31 mouse cellular contexts compared by ENCODE assay signal in genomic region chr14:50979631-50980030, GRCm38 (mm10). TPM values are rescaled to one million over a fixed set of nuclear protein-coding genes. Genes with fewer than 3 reads are reported as not detected.
DNase-seq lines count a peak whose midpoint lies in the region; ATAC-seq and TF ChIP-seq lines count a peak whose summit lies in the region.
"Had no signal": no experiment of that assay in that cellular context is flagged by ENCODE, and none has a peak within 500 bp of the region (broad histone marks: within the 10 kb centered on the region; RNA-seq: fewer than 3 reads in every experiment).

No protein-coding gene starts in this region.

- H3K36me3 ChIP-seq in ES-Bruce4 (ENCODE audit: control insufficient read depth, insufficient read depth, low read length, poor library complexity, severe bottlenecking) = no peaks in the 10 kb centered on the region
- H3K36me3 ChIP-seq in kidney, postnatal 0 days (ENCODE audit: insufficient read depth, low read length) = no peaks in the 10 kb centered on the region
- H3K36me3 ChIP-seq: embryonic facial prominence, embryonic 12.5 days; heart, embryonic 15.5 days; midbrain, embryonic 10.5 days; neural tube, embryonic 15.5 days; stomach, embryonic 15.5 days had no signal

- H3K9me3 ChIP-seq in ES-Bruce4 (replicated peaks; ENCODE audit: control insufficient read depth, insufficient read depth, low read length, poor library complexity, severe bottlenecking) = no peaks in the 10 kb centered on the region
- H3K9me3 ChIP-seq in kidney, postnatal 0 days (replicated peaks; ENCODE audit: low read length) = no peaks in the 10 kb centered on the region
- H3K9me3 ChIP-seq: embryonic facial prominence, embryonic 12.5 days; heart, embryonic 15.5 days; midbrain, embryonic 10.5 days; neural tube, embryonic 15.5 days; stomach, embryonic 15.5 days had no signal

- TF ChIP-seq POLR2A in ES-Bruce4 (IDR thresholded peaks at IDR 0.05; ENCODE audit: insufficient read depth, low read length) = no peak

- peak; percentile 92 for TF ChIP-seq EP300 in ES-Bruce4 (IDR thresholded peaks at IDR 0.05; ENCODE audit: insufficient read depth, low read depth, low read length)

- no peak for TF ChIP-seq CTCF in ES-Bruce4 (IDR thresholded peaks at IDR 0.05; ENCODE audit: low read depth, low read length)
- TF ChIP-seq CTCF in kidney, postnatal 0 days (IDR thresholded peaks at IDR 0.05; ENCODE audit: low read depth) = no peak

- peak overlapping the region; percentile 69 for H3K27ac ChIP-seq in ES-Bruce4 (ENCODE audit: insufficient read depth, low read length)
- peak overlapping the region; percentile 39 for H3K27ac ChIP-seq in kidney, postnatal 0 days
- H3K27ac ChIP-seq: embryonic facial prominence, embryonic 12.5 days; heart, embryonic 15.5 days; hindbrain, embryonic 14.5 days; midbrain, embryonic 10.5 days; neural tube, embryonic 15.5 days; stomach, embryonic 15.5 days had no signal

- no peak overlapping the region for H3K4me2 ChIP-seq in kidney, postnatal 0 days (ENCODE audit: low read length)
- H3K4me2 ChIP-seq: embryonic facial prominence, embryonic 12.5 days; heart, embryonic 15.5 days; hindbrain, embryonic 14.5 days; neural tube, embryonic 15.5 days; stomach, embryonic 15.5 days had no signal

- H3K4me3 ChIP-seq in ES-Bruce4 (ENCODE audit: low read depth, low read length) = no peak overlapping the region
- H3K4me3 ChIP-seq in kidney, postnatal 0 days (replicated peaks; ENCODE audit: low read depth, low read length) = no peak overlapping the region
- H3K4me3 ChIP-seq: embryonic facial prominence, embryonic 12.5 days; erythroblast, embryonic 14.5 days; heart, embryonic 15.5 days; midbrain, embryonic 10.5 days; neural tube, embryonic 15.5 days; stomach, embryonic 15.5 days had no signal

- no peaks in the 10 kb centered on the region for H3K27me3 ChIP-seq in ES-Bruce4 (ENCODE audit: control insufficient read depth, insufficient read depth, low read length, poor library complexity, severe bottlenecking)
- no peaks in the 10 kb centered on the region for H3K27me3 ChIP-seq in kidney, postnatal 0 days (ENCODE audit: insufficient read depth, low read length)
- H3K27me3 ChIP-seq: embryonic facial prominence, embryonic 12.5 days; heart, embryonic 15.5 days; neural tube, embryonic 15.5 days; Patski; stomach, embryonic 15.5 days had no signal

- no peak overlapping the region for H3K9ac ChIP-seq in ES-Bruce4 (ENCODE audit: low read depth, poor library complexity, severe bottlenecking)
- H3K9ac ChIP-seq in kidney, postnatal 0 days (ENCODE audit: low read depth, low read length) = no peak overlapping the region
- H3K9ac ChIP-seq: embryonic facial prominence, embryonic 12.5 days; heart, embryonic 15.5 days; hindbrain, embryonic 14.5 days; neural tube, embryonic 15.5 days; stomach, embryonic 15.5 days had no signal

- peaks cover 2% of the 10 kb centered on the region for H3K4me1 ChIP-seq in ES-Bruce4 (ENCODE audit: control insufficient read depth, insufficient read depth, low read length)
- H3K4me1 ChIP-seq in kidney, postnatal 0 days (replicated peaks; ENCODE audit: insufficient read depth, low read length) = peaks cover 4% of the 10 kb centered on the region; the same call in 1 of the 2 replicates
- H3K4me1 ChIP-seq: neural tube, embryonic 15.5 days; stomach, embryonic 15.5 days had no signal

- DNase-seq in A20 (ENCODE audit: low read depth, low spot score) (peak; percentile 0), MN1 (ENCODE audit: low spot score) (no peak)
- DNase-seq in kidney, adult 18-20 months = peak; percentile 41
- no peak for DNase-seq in kidney, postnatal 0 days (ENCODE audit: low spot score)
- DNase-seq in left cerebral cortex, adult 8-10 months (ENCODE audit: low spot score in 2 of 2) = no peak
- DNase-seq in layer of hippocampus, adult 9-11 months = no peak
- DNase-seq: adrenal gland, adult 8-10 months; cerebellum, adult 18-20 months; cerebellum, postnatal 25 days; gastrocnemius, postnatal 10 days; heart, adult 18-20 months; heart, postnatal 36 days; right cerebral cortex, adult 18-20 months; right cerebral cortex, postnatal 4 days; thymus, postnatal 25 days had no signal

- no peak for ATAC-seq in kidney, postnatal 0 days (replicated peaks; ENCODE audit: low FRiP score, low read depth)
- ATAC-seq: activated CD4-positive, CD25-positive, alpha-beta regulatory T cell, adult 4 months; forebrain, embryonic 14.5 days; Patski had no signal

RNA-seq across cellular contexts. Expression of gene Pnp2, which starts 23.8 kb away (rescaled TPM):
- polyA plus RNA-seq in ES-Bruce4 (2011; ENCODE audit: insufficient read depth, insufficient read length, low read depth, missing spikeins) = 6.1 and 9.4 TPM in 2 replicates
- polyA plus RNA-seq in kidney, postnatal 0 days (2015; fragmentation: Nextera tagmentation; extraction: Ambion mirVana) = 0.79 and 1.1 TPM in 2 replicates
- 1 to 10 TPM; 1.2 to 2.0 (median 1.4) TPM for total RNA-seq in left cerebral cortex, adult 8-10 months (2022)
- polyA plus RNA-seq: erythroblast, embryonic 14.5 days; liver, adult 2 months had no signal

RNA-seq across cellular contexts. Expression of gene Rnase10, which starts 27.9 kb away (rescaled TPM):
- polyA plus RNA-seq in ES-Bruce4 (2011; ENCODE audit: insufficient read depth, insufficient read length, low read depth, missing spikeins) = not detected in 2 replicates
- 0.08 and 0.11 TPM in 2 replicates for polyA plus RNA-seq in kidney, postnatal 0 days (2015; fragmentation: Nextera tagmentation; extraction: Ambion mirVana)
- total RNA-seq in left cerebral cortex, adult 8-10 months (2022) = under 1 TPM in 1 of 4 experiments, not detected in 3; 0.23 TPM
- polyA plus RNA-seq: activated CD4-positive, CD25-positive, alpha-beta regulatory T cell, adult 4 months; embryonic facial prominence, embryonic 12.5 days; erythroblast, embryonic 14.5 days; forebrain, embryonic 14.5 days; hindbrain, embryonic 14.5 days; limb, embryonic 11.5 days; midbrain, embryonic 10.5 days; neural tube, embryonic 15.5 days; Patski had no signal

RNA-seq across cellular contexts. Expression of gene Gm49342, which starts 35.3 kb away (rescaled TPM):
- 24.9 and 31.0 TPM in 2 replicates for polyA plus RNA-seq in ES-Bruce4 (2011; ENCODE audit: insufficient read depth, insufficient read length, low read depth, missing spikeins)
- not detected in 2 replicates for polyA plus RNA-seq in kidney, postnatal 0 days (2015; fragmentation: Nextera tagmentation; extraction: Ambion mirVana)
- 10 to 100 TPM in 1 of 4 experiments, 1 to 10 TPM in 3; 6.5 to 18.1 (median 8.9) TPM for total RNA-seq in left cerebral cortex, adult 8-10 months (2022)
- polyA plus RNA-seq: embryonic facial prominence, embryonic 12.5 days; erythroblast, embryonic 14.5 days; forebrain, embryonic 14.5 days; heart, embryonic 15.5 days; hindbrain, embryonic 14.5 days; intestine, embryonic 14.5 days; limb, embryonic 11.5 days; liver, embryonic 16.5 days; lung, embryonic 16.5 days; midbrain, embryonic 10.5 days; neural tube, embryonic 15.5 days; stomach, embryonic 15.5 days had no signal

RNA-seq across cellular contexts. Expression of gene Pnp, which starts 48.7 kb away (rescaled TPM):
- polyA plus RNA-seq in ES-Bruce4 (2011; ENCODE audit: insufficient read depth, insufficient read length, low read depth, missing spikeins) = 58.9 and 64.4 TPM in 2 replicates
- 78.5 and 81.0 TPM in 2 replicates for polyA plus RNA-seq in kidney, postnatal 0 days (2015; fragmentation: Nextera tagmentation; extraction: Ambion mirVana)
- total RNA-seq in left cerebral cortex, adult 8-10 months (2022) = 10 to 100 TPM; 10.4 to 17.7 (median 16.6) TPM

RNA-seq across cellular contexts. Expression of gene Pip4p1, which starts 49.0 kb away (rescaled TPM):
- 90.3 and 95.5 TPM in 2 replicates for polyA plus RNA-seq in ES-Bruce4 (2011; ENCODE audit: insufficient read depth, insufficient read length, low read depth, missing spikeins)
- polyA plus RNA-seq in kidney, postnatal 0 days (2015; fragmentation: Nextera tagmentation; extraction: Ambion mirVana) = 49.5 and 52.6 TPM in 2 replicates
- total RNA-seq in left cerebral cortex, adult 8-10 months (2022) = 100 to 1,000 TPM in 3 of 4 experiments, 10 to 100 TPM in 1; 92.6 to 121 (median 109) TPM

Comparison
In these comparisons a context has a peak if more than half of its experiments do, and no peak if none do; other contexts are left out.
1. DNase-seq: peak in A20 (single experiment) and kidney, adult 18-20 months (single experiment); none in kidney, postnatal 0 days (single experiment), left cerebral cortex, adult 8-10 months (0 of 2), MN1 (single experiment) and layer of hippocampus, adult 9-11 months (single experiment).
2. RNA of gene Gm49342, which starts 35.3 kb away (polyA plus RNA-seq): 24.9 to 31.0 TPM in ES-Bruce4; not detected in kidney, postnatal 0 days; every median in the first group is over 10 times any median in the second.